Mouse (Mus musculus): ENCODE measurements at regions not wholly inside any gene's neighbourhood (a gene's known extent, or its start where the extent isn't known, plus 50 kb on each side); places are given as distances from the start of the nearest gene placed in this dataset.

- Histone ChIP-seq H3K79me2 (ENCODE audit: control insufficient read depth, insufficient read depth, low read length, poor library complexity) (no peaks in the 10 kb centered on the region), H3K27me3 (ENCODE audit: control insufficient read depth in 1 of 2, insufficient read depth in 2 of 2, low read length in 2 of 2) (no peaks in the 10 kb centered on the region), H3K9ac (ENCODE audit: control insufficient read depth, low read depth, low read length, poor library complexity, severe bottlenecking) (no peak overlapping the region), H3K27ac (ENCODE audit: control insufficient read depth, low read depth, low read length) (no peak overlapping the region), H3K4me1 (ENCODE audit: control insufficient read depth in 1 of 2, insufficient read depth in 2 of 2, low read length in 2 of 2) (no peaks in the 10 kb centered on the region), H3K4me3 (ENCODE audit: control insufficient read depth in 1 of 2, insufficient read depth in 1 of 2, low read depth in 2 of 2, low read length in 2 of 2) (no peak overlapping the region), H3K36me3 (ENCODE audit: control insufficient read depth in 1 of 2, insufficient read depth in 2 of 2, low read length in 2 of 2) (no peaks in the 10 kb centered on the region), H3K9me3 (replicated peaks; ENCODE audit: insufficient read depth, low read length) (no peaks in the 10 kb centered on the region)
- TF ChIP-seq ZC3H11A (IDR thresholded peaks at IDR 0.05; ENCODE audit: low read depth, low read length) (no peak), HCFC1 (IDR thresholded peaks at IDR 0.05; ENCODE audit: low read depth, low read length) (no peak), USF2 (IDR thresholded peaks at IDR 0.05; ENCODE audit: borderline replicate concordance in 1 of 2, insufficient read depth in 1 of 2, low read depth in 1 of 2, low read length in 2 of 2) (no peak), EP300 (IDR thresholded peaks at IDR 0.05; ENCODE audit: low read depth in 1 of 2, low read length in 2 of 2) (no peak), SMC3 (IDR thresholded peaks at IDR 0.05; ENCODE audit: low read depth, low read length) (no peak), USF1 (IDR thresholded peaks at IDR 0.05; ENCODE audit: low read depth, low read length) (no peak), NELFE (IDR thresholded peaks at IDR 0.05; ENCODE audit: low read depth, low read length) (no peak), RCOR1 (IDR thresholded peaks at IDR 0.05; ENCODE audit: low read depth, low read length) (no peak), RAD21 (IDR thresholded peaks at IDR 0.05; ENCODE audit: low read depth, low read length) (no peak), ETS1 (IDR thresholded peaks at IDR 0.05; ENCODE audit: low read depth, low read length) (no peak), KAT2A (conservative IDR thresholded peaks at IDR 0.05; ENCODE audit: low read depth, low read length) (no peak), ZMIZ1 (IDR thresholded peaks at IDR 0.05; ENCODE audit: low read depth, low read length) (no peak), MAFK (IDR thresholded peaks at IDR 0.05; ENCODE audit: borderline replicate concordance, low read depth, low read length) (no peak), SIN3A (IDR thresholded peaks at IDR 0.05; ENCODE audit: low read length) (no peak), MAZ (IDR thresholded peaks at IDR 0.05; ENCODE audit: low read depth, low read length) (no peak), CHD1 (IDR thresholded peaks at IDR 0.05; ENCODE audit: low read depth, low read length) (no peak), ELF1 (IDR thresholded peaks at IDR 0.05; ENCODE audit: low read depth, low read length) (no peak), CHD2 (IDR thresholded peaks at IDR 0.05; ENCODE audit: low read length) (no peak)
- DNase-seq (ENCODE audit: low read depth, low spot score): no peak
These were observed 86.2 kb upstream of the Jazf1 start for GRCm38 (mm10) chr6:53154621-53155020.

DNA sequence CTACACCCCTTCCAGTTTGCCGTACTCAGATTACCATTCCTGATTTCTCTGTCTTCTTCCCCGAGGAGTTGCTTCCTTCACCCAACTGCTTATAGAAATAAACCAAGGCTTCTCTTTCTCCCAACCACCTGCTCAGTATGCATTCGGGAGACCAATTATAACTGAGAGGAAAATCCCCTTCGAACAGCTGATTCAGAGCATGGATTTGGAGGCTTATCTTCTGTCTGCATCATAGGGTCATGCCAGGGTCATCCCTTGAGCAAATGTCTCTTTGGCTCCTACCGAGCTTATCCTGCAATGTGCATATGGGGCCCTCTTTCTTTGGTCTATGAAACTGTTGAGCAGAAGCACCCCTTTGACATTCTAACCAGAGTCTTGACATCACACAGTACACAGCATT, 79.0 kb upstream of the Jazf1 start:
- Histone ChIP-seq H3K4me3 (ENCODE audit: control insufficient read depth in 1 of 2, insufficient read depth in 1 of 2, low read depth in 2 of 2, low read length in 2 of 2) (no peak overlapping the region), H3K9ac (ENCODE audit: control insufficient read depth, low read depth, low read length, poor library complexity, severe bottlenecking) (no peak overlapping the region), H3K79me2 (ENCODE audit: control insufficient read depth, insufficient read depth, low read length, poor library complexity) (no peaks in the 10 kb centered on the region), H3K4me1 (ENCODE audit: control insufficient read depth in 1 of 2, insufficient read depth in 2 of 2, low read length in 2 of 2) (no peaks in the 10 kb centered on the region), H3K36me3 (ENCODE audit: control insufficient read depth in 1 of 2, insufficient read depth in 2 of 2, low read length in 2 of 2) (no peaks in the 10 kb centered on the region), H3K9me3 (replicated peaks; ENCODE audit: insufficient read depth, low read length) (no peaks in the 10 kb centered on the region), H3K27ac (ENCODE audit: control insufficient read depth, low read depth, low read length) (no peak overlapping the region), H3K27me3 (ENCODE audit: control insufficient read depth in 1 of 2, insufficient read depth in 2 of 2, low read length in 2 of 2) (no peaks in the 10 kb centered on the region)
- no peak for TF ChIP-seq POLR2A (IDR thresholded peaks at IDR 0.05; ENCODE audit: control insufficient read depth in 1 of 2, insufficient read depth in 1 of 2, low read depth in 1 of 2, low read length in 2 of 2, poor library complexity in 1 of 2)
- no peak for TF ChIP-seq KAT2A (conservative IDR thresholded peaks at IDR 0.05; ENCODE audit: low read depth, low read length)
- no peak for TF ChIP-seq TCF12 (IDR thresholded peaks at IDR 0.05; ENCODE audit: low read depth, low read length)
- TF ChIP-seq MAZ (IDR thresholded peaks at IDR 0.05; ENCODE audit: low read depth, low read length): no peak
- no peak for TF ChIP-seq RAD21 (IDR thresholded peaks at IDR 0.05; ENCODE audit: low read depth, low read length)
- TF ChIP-seq MAX (IDR thresholded peaks at IDR 0.05; ENCODE audit: low read length): no peak
- no peak for TF ChIP-seq EP300 (IDR thresholded peaks at IDR 0.05; ENCODE audit: low read depth in 1 of 2, low read length in 2 of 2)
- TF ChIP-seq ZMIZ1 (IDR thresholded peaks at IDR 0.05; ENCODE audit: low read depth, low read length): no peak
- TF ChIP-seq GATA1 (IDR thresholded peaks at IDR 0.05; ENCODE audit: low read depth, low read length): no peak
- no peak for TF ChIP-seq NELFE (IDR thresholded peaks at IDR 0.05; ENCODE audit: low read depth, low read length)
- no peak for TF ChIP-seq MXI1 (IDR thresholded peaks at IDR 0.05; ENCODE audit: low read depth, low read length)
- no peak for TF ChIP-seq TAL1 (IDR thresholded peaks at IDR 0.05; ENCODE audit: low read length)
- TF ChIP-seq ZKSCAN1 (IDR thresholded peaks at IDR 0.05; ENCODE audit: low read depth, low read length): no peak
- TF ChIP-seq POLR2AphosphoS2 (IDR thresholded peaks at IDR 0.05; ENCODE audit: low read length): no peak
- no peak for TF ChIP-seq SIN3A (IDR thresholded peaks at IDR 0.05; ENCODE audit: low read length)
- no peak for TF ChIP-seq NRF1 (IDR thresholded peaks at IDR 0.05; ENCODE audit: insufficient read depth, low read depth, low read length, poor library complexity, severe bottlenecking)
- TF ChIP-seq ZNF384 (IDR thresholded peaks at IDR 0.05; ENCODE audit: low read depth, low read length): no peak
- TF ChIP-seq MYB (IDR thresholded peaks at IDR 0.05; ENCODE audit: low read depth, low read length): no peak
- no peak for TF ChIP-seq MAFK (IDR thresholded peaks at IDR 0.05; ENCODE audit: borderline replicate concordance, low read depth, low read length)
- no peak for DNase-seq (ENCODE audit: low read depth, low spot score)
